Mouse (Mus musculus) adrenal gland, postnatal 0 days (tissue): ENCODE measurements around the gene Pdzk1. TPM values are rescaled to one million over a fixed set of nuclear protein-coding genes. Genes with fewer than 3 reads are reported as not detected.

Source experiments
- polyA plus RNA-seq: library from polyadenylated mRNA; unstranded; fragments of >200 nt; fragmentation: Nextera tagmentation; extraction: Ambion mirVana; gene quantifications from 2 replicates; pipeline ENCODE4 v1.2.1, GENCODE M21; 2015

Pdzk1 gene
- polyA plus RNA-seq, result 1.8 and 2.4 TPM in 2 replicates

GRCm38 (mm10) chr3:96828984-96829383 lies at the start of gene Pdzk1, which contains the start of gene Cd160:
Pdzk1 (plus strand) TSS chr3:96829284.
Cd160 (minus strand) TSS chr3:96829351.

GRCm38 (mm10) chr3:96904393-96904792 lies 75.3 kb downstream of the Pdzk1 start, which contains the start of gene Gja5:
Gja5 (plus strand) TSS chr3:96904693.

DNA sequence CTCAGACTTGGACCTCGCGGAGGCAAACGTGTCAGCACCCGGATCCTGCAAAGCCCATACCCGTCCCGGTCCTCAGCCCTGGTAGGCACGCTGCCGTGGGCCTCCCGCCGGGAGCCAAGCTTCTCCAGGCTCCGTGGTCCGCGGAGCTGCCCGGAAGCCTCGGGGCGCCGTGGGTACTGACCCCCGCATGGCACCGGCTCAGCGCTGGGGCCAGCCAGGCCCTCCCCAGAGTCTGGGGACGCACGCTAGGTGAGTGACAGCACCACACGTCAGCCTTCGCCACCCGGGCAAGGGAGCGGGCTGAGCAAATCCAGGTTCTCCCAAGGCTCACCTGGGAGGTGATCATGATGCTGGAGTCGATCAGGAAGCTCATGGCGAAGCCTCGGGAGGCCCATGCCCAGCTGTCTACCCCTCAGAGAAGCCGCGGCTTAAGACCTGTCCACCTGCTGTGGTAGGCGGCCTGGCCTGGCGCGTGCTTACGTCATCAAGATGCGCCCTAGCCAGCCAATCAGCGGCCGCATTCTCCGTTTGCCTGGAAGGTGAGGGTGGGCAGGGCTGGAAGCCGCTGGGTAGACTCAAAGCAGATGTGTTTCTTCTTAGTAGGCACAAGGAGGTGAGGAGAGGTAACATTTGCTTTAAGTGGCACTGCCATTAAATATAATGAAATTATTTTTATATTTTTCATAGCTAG lies 75.9 kb downstream of the Pdzk1 start, which contains the start of gene Gpr89:
Gene Gpr89 (minus strand): TSS at position 496 of the 691 bp plus-strand sequence.

Other genes with a start within 250 kb of the Pdzk1 start
- gene Polr3gl, start 235.1 kb upstream of the Pdzk1 start, polyA plus RNA-seq, result 34.6 and 48.1 TPM in 2 replicates
- 1.1 and 1.6 TPM in 2 replicates for gene Ankrd34a, start 232.6 kb upstream of the Pdzk1 start, polyA plus RNA-seq
- gene Lix1l, start 228.1 kb upstream of the Pdzk1 start, polyA plus RNA-seq, result 6.3 and 7.1 TPM in 2 replicates
- 66.6 and 83.3 TPM in 2 replicates for gene Rbm8a, start 199.4 kb upstream of the Pdzk1 start, polyA plus RNA-seq
- 55.1 and 71.8 TPM in 2 replicates for gene Pex11b, start 193.9 kb upstream of the Pdzk1 start, polyA plus RNA-seq
- 0.06 TPM in 1 of 2 replicates, not detected in the other for gene Gm42957, start 193.8 kb upstream of the Pdzk1 start, polyA plus RNA-seq
- gene Itga10, start 183.7 kb upstream of the Pdzk1 start, polyA plus RNA-seq, result 0.84 and 1.3 TPM in 2 replicates
- 1.5 and 2.2 TPM in 2 replicates for gene Ankrd35, start 159.2 kb upstream of the Pdzk1 start, polyA plus RNA-seq
- gene Pias3, start 132.9 kb upstream of the Pdzk1 start, polyA plus RNA-seq, result 24.3 and 35.9 TPM in 2 replicates
- 5.5 and 10.6 TPM in 2 replicates for gene Nudt17, start 120.7 kb upstream of the Pdzk1 start, polyA plus RNA-seq
- gene Polr3c, start 101.7 kb upstream of the Pdzk1 start, polyA plus RNA-seq, result 21.9 and 26.0 TPM in 2 replicates
- 36.9 and 51.1 TPM in 2 replicates for gene Rnf115, start 101.6 kb upstream of the Pdzk1 start, polyA plus RNA-seq
- 0.06 and 0.15 TPM in 2 replicates for gene Cd160, start 67 bp downstream of the Pdzk1 start, polyA plus RNA-seq
- gene Gja5, start 75.4 kb downstream of the Pdzk1 start, polyA plus RNA-seq, result 1.6 and 1.7 TPM in 2 replicates
- gene Gpr89, start 76.1 kb downstream of the Pdzk1 start, polyA plus RNA-seq, result 28.3 and 36.6 TPM in 2 replicates
- gene Gja8, start 96.7 kb downstream of the Pdzk1 start, polyA plus RNA-seq, result 0.02 and 0.03 TPM in 2 replicates